Mouse (Mus musculus): ENCODE results near the gene Fam161b. TPM values are rescaled to one million over a fixed set of nuclear protein-coding genes. Genes with fewer than 3 reads are reported as not detected.

Fam161b gene
- polyA plus RNA-seq, 1 experiment: 2.5 TPM

DNA sequence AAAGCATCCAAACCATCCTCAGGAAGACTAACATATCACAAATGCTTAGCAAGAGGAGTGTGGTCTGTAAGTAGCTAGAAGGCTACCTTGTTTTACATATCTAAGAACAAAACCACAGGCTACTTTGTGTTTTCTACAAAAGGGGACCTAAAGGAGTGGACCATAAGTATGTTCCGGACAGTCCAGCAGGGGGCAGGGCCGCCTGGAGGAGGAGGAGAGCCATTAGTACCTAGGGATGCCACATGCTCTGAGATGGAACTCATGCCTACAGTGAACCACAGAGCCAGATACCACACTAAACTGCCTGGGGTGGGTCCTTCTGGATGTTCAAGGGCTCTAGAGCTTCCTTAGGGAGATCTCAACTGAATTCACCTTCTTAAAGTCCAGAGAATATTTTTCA, 14.4 kb downstream of the Fam161b start:
- Histone ChIP-seq H3K4me1 (ENCODE audit: control insufficient read depth, insufficient read depth, low read length) (no peaks in the 10 kb centered on the region), H3K4me3 (replicated peaks; ENCODE audit: extremely low read depth, low read depth, low read length) (no peak overlapping the region)
- no peak for TF ChIP-seq POLR2A (IDR thresholded peaks at IDR 0.05; ENCODE audit: borderline replicate concordance, extremely low read depth, low read depth, low read length)
- peak; percentile 57 for TF ChIP-seq CTCF (IDR thresholded peaks at IDR 0.05; ENCODE audit: insufficient read depth, low read length)
- peak; percentile 20 for DNase-seq
- WGBS: 49% methylated on average over 2 of the region's 2 CpGs

DNA sequence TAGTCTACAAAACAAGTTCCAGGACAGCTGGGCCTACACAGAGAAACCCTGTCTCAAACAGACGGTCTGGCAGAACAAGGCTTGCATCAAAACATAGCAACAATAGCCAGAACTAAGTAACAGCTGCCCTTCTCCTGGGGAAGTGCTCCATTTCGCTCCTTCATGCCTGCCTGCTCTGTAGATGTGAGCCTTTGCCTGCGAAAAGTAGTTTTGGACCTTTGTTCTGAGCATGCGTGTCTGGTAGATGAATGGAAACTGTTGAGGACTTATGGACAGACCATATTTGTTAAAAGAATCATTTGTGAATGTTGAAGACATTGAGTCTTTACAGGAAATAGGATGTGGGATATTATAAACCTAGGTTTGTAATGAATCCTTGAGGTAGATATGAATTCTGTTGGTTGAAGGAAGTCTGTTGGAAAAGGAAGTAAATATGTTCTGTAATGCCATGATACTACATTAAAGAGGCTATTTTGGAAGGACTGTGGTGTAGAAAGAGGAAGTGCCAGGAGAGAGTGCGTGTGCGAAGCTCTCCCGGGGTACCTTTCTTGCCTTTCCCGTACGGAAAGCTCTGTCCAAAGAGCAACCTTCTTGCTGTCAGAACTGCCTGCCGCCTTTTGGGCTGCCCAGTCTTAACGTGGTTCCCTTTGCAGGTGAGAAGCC, 24.5 kb downstream of the Fam161b start:
- H3K4me3 ChIP-seq (replicated peaks; ENCODE audit: extremely low read depth, low read depth, low read length): no peak overlapping the region
- TF ChIP-seq CTCF (IDR thresholded peaks at IDR 0.05; ENCODE audit: insufficient read depth, low read length) (no peak), POLR2A (IDR thresholded peaks at IDR 0.05; ENCODE audit: borderline replicate concordance, extremely low read depth, low read depth, low read length) (no peak)
- WGBS: 74% methylated on average over 11 of the region's 11 CpGs
- H3K4me1 ChIP-seq (ENCODE audit: control insufficient read depth, insufficient read depth, low read length): no peaks in the 10 kb centered on the region
- DNase-seq: no peak

DNA sequence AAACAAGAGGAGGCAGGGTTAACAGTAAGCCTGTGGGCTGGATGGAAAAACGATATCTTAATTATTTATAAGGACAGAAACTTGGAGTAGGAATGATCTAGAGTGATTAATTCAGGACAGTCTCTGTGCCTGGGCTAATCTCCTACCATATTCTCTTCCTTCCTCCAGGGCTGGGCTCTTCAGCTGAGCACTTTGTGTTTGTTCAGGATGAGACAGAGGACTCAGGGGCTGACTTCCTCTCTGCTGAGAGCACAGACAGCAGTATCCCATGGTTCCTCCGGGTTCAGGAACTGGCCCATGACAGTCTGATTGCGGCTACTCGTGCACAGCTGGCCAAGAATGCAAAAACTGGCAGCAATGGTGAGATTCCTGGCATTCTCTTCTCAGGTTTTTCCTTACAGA, 34.5 kb downstream of the Fam161b start:
- TF ChIP-seq CTCF (IDR thresholded peaks at IDR 0.05; ENCODE audit: insufficient read depth, low read length): no peak
- no peak for TF ChIP-seq POLR2A (IDR thresholded peaks at IDR 0.05; ENCODE audit: borderline replicate concordance, extremely low read depth, low read depth, low read length)
- 31% methylated on average over 4 of the region's 4 CpGs for WGBS
- no peak for DNase-seq

DNA sequence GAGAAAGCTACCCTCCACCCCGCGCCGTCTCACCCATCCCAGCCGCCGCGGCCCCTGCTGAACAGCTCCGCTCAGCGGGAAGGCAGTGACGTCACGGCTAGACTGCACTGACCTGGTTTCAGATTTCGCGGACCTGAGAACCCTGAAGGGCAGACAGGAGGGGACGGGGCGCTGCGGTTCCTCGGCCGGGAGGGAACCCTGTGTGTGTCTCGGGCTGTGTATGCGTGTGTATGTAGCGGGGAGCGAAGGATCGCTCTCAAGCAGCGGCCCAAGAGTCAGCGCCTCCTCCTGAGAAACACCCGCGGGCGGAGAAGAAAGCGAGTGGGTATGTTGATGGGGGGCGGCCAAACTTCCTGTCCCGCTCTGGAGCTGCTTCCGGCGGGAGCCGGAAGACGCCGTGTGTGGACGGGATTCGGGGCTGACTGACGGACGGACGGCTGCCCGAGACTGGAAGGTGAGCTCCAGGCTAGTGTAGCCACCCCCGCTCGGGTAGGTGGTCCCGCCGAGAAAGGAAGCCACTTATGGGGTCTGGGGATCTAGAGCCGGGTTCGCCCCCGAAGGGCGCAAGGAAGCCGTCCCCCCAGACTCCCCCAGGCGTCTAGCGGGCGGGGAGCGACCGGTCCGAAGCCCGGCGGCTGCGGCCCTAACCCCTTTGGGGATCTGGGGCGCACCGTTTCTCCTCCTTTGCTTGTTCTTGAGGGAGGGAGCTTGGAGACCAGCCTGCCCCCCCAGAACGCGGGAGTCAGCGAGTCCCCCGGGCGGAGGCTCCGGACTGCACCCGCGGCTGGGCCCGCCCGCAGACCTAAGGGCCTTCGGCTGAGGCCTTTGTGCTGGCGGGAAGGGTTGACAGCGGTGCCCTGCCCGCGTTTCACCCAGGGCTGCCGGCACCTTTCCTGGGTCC, 44.7 kb downstream of the Fam161b start, which contains the start of gene Zfp410:
Gene Zfp410 (plus strand): TSS at position 132 of the 901 bp plus-strand sequence.
- H3K4me1 ChIP-seq (ENCODE audit: control insufficient read depth, insufficient read depth, low read length): peaks cover 7% of the 10 kb centered on the region
- WGBS: under 1% methylated on average over 77 of the region's 77 CpGs
- peak; percentile 83 for DNase-seq
- TF ChIP-seq POLR2A (IDR thresholded peaks at IDR 0.05; ENCODE audit: borderline replicate concordance, extremely low read depth, low read depth, low read length) (peak; percentile 66; the same call in 1 of the 2 replicates), CTCF (IDR thresholded peaks at IDR 0.05; ENCODE audit: insufficient read depth, low read length) (no peak)
- H3K4me3 ChIP-seq (replicated peaks; ENCODE audit: extremely low read depth, low read depth, low read length): peak within 1 kb of the TSS; percentile 94

More for the DNA sequence above, 34.5 kb downstream of the Fam161b start:
- no peaks in the 10 kb centered on the region; the same call in 1 of the 2 replicates for H3K4me1 ChIP-seq (ENCODE audit: control insufficient read depth, insufficient read depth, low read length)
- H3K4me3 ChIP-seq (replicated peaks; ENCODE audit: extremely low read depth, low read depth, low read length): no peak overlapping the region

DNA sequence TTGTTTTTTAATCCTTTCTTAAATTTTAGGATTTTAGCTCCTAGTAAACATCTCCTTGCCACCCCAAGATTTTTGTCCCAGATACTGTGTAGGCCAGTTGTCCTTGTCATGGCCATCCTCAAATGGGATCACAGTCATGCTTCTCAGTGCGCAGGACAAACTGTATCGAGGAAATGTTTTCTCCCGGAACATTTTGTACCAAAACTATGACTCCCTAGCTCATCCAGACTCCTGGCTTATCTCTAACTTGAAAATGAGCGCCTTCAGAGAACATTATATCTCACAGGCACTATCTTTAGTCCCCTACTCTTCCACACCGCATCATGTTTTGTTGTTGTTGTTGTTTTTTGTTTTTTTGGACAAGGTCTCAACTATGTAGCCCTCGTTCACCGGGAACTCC, 45.6 kb downstream of the Fam161b start:
- H3K4me3 ChIP-seq (replicated peaks; ENCODE audit: extremely low read depth, low read depth, low read length): peak overlapping the region; percentile 94
- no peak for TF ChIP-seq POLR2A (IDR thresholded peaks at IDR 0.05; ENCODE audit: borderline replicate concordance, extremely low read depth, low read depth, low read length)
- no peak for TF ChIP-seq CTCF (IDR thresholded peaks at IDR 0.05; ENCODE audit: insufficient read depth, low read length)
- 24% methylated on average over 7 of the region's 7 CpGs for WGBS
- DNase-seq: no peak
- peaks cover 7% of the 10 kb centered on the region for H3K4me1 ChIP-seq (ENCODE audit: control insufficient read depth, insufficient read depth, low read length)

DNA sequence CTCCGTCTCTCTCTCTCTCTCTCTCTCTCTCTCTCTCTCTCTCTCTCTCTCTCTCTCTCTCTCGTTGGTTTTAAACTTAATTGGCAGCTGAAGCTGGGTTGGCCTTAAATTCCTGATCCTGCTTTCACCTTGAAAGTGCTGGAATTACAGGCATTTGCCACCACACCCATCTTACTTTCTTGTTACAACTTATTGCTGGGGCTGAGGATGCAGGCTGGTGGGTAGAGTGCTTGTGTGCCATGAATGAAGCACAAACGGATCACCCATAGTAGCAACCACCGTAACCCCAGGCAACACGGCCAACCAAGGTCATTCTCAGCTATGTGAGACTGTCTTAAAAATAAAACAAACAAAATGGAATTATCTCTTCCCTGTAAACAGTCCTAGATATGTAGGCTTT, 50.3 kb downstream of the Fam161b start:
- Histone ChIP-seq H3K4me3 (replicated peaks; ENCODE audit: extremely low read depth, low read depth, low read length) (no peak overlapping the region), H3K4me1 (ENCODE audit: control insufficient read depth, insufficient read depth, low read length) (peaks cover 5% of the 10 kb centered on the region)
- DNase-seq: no peak
- TF ChIP-seq POLR2A (IDR thresholded peaks at IDR 0.05; ENCODE audit: borderline replicate concordance, extremely low read depth, low read depth, low read length) (no peak), CTCF (IDR thresholded peaks at IDR 0.05; ENCODE audit: insufficient read depth, low read length) (no peak)
- WGBS: 71% methylated on average over 4 of the region's 5 CpGs

DNA sequence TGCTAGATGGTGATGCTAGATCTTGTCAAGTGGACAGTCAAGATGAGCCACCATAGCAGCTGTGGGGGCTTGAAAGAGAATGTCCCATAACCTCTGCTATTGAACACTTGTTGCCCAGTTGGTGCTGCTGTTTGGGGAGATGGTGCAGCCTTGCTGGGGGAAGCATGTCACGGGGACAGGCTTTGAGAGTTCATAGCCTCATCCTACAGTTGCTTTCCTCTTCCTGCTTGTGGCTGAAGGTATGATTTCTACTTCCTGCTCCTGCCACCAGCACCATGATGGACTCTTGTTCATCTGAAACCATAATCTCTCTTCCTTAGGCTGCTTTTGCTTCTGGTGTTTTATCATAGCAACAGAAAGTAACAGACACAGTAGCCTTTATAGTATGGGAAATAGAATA, 57.1 kb downstream of the Fam161b start:
- no peak for DNase-seq
- no peaks in the 10 kb centered on the region; the same call in 1 of the 2 replicates for H3K4me1 ChIP-seq (ENCODE audit: control insufficient read depth, insufficient read depth, low read length)
- H3K4me3 ChIP-seq (replicated peaks; ENCODE audit: extremely low read depth, low read depth, low read length): no peak overlapping the region
- WGBS: 62% methylated on average over 1 of the region's 1 CpGs
- no peak for TF ChIP-seq POLR2A (IDR thresholded peaks at IDR 0.05; ENCODE audit: borderline replicate concordance, extremely low read depth, low read depth, low read length)

DNA sequence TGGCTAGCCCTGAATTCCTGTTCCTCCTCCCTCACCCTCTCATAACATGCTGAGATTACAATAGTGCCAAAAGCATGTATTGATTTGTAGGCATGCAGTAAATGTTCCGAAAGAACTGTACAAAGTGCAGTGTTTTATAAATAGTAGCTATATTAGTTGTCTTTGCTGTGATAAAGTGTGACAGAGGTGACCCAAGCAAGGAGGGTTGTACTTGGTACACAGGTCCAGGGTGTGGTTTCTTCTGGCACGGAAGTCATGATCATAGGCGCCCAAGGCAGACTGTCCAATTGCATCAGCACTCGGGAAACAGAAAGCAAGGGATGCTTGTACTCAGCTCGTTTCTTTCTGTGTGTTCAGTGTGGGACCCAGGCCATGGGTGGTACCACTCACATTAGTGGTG, 57.5 kb downstream of the Fam161b start:
- no peaks in the 10 kb centered on the region; the same call in 1 of the 2 replicates for H3K4me1 ChIP-seq (ENCODE audit: control insufficient read depth, insufficient read depth, low read length)
- WGBS: 91% methylated on average over 5 of the region's 5 CpGs
- no peak for TF ChIP-seq CTCF (IDR thresholded peaks at IDR 0.05; ENCODE audit: insufficient read depth, low read length)
- TF ChIP-seq POLR2A (IDR thresholded peaks at IDR 0.05; ENCODE audit: borderline replicate concordance, extremely low read depth, low read depth, low read length): no peak
- no peak overlapping the region for H3K4me3 ChIP-seq (replicated peaks; ENCODE audit: extremely low read depth, low read depth, low read length)
- DNase-seq: no peak

DNA sequence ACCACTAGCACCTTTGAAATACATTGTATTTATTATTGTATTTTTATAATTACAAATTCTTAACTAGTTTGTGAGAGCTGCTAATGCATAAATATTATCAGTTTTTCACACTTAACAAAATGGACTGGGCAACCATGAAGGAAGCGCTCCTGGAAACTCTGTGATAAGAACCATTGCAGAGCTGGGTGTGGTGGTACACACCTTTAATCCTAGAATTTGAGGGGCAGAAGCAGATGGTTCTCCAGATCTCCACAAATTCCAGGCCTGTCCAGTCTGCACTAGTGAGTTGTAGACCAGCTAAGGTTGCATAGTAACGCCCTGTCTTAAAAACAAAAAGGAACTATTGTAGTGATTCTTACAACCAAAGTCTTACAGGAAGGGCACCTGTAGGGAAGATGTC, 62.4 kb downstream of the Fam161b start:
- no peak for TF ChIP-seq POLR2A (IDR thresholded peaks at IDR 0.05; ENCODE audit: borderline replicate concordance, extremely low read depth, low read depth, low read length)
- TF ChIP-seq CTCF (IDR thresholded peaks at IDR 0.05; ENCODE audit: insufficient read depth, low read length): no peak
- H3K4me3 ChIP-seq (replicated peaks; ENCODE audit: extremely low read depth, low read depth, low read length): no peak overlapping the region
- WGBS: 99% methylated on average over 2 of the region's 2 CpGs
- no peaks in the 10 kb centered on the region for H3K4me1 ChIP-seq (ENCODE audit: control insufficient read depth, insufficient read depth, low read length)
- DNase-seq: no peak
